Mouse (Mus musculus) spleen, embryonic (tissue): ENCODE measurements at regions not wholly inside any gene's neighbourhood (a gene's known extent, or its start where the extent isn't known, plus 50 kb on each side); places are given as distances from the start of the nearest gene placed in this dataset.

ENCODE experiments used
- CTCF ChIA-PET: fragments of 350-600 bp; sonication (Branson Sonifier 250); formaldehyde crosslinking; loops from one replicate; lab custom pipeline; 2022; lab: Charles Lee

- CTCF ChIA-PET: no interaction called here
These were observed 129.8 kb upstream of the Bcl6 start for GRCm38 (mm10) chr16:24118487-24118886.

- CTCF ChIA-PET: no interaction called here
These were observed 114.4 kb upstream of the Bcl6 start for GRCm38 (mm10) chr16:24102854-24103690.

- CTCF ChIA-PET: no interaction called here
These were observed 108.9 kb upstream of the Bcl6 start for GRCm38 (mm10) chr16:24097596-24097995.

- CTCF ChIA-PET: no interaction called here
These were observed 107.4 kb upstream of the Bcl6 start for GRCm38 (mm10) chr16:24096076-24096475.

GRCm38 (mm10) chr16:24095630-24096029 lies 107.0 kb upstream of the Bcl6 start:
- CTCF ChIA-PET: no interaction called here

GRCm38 (mm10) chr16:24094566-24094965 lies 105.9 kb upstream of the Bcl6 start:
- CTCF ChIA-PET: no interaction called here

GRCm38 (mm10) chr16:24093624-24094023 lies 105.0 kb upstream of the Bcl6 start:
- CTCF ChIA-PET: no interaction called here

- CTCF ChIA-PET: no interaction called here
These were observed 104.2 kb upstream of the Bcl6 start for GRCm38 (mm10) chr16:24092616-24093525.

GRCm38 (mm10) chr16:24092136-24092535 lies 103.5 kb upstream of the Bcl6 start:
- CTCF ChIA-PET: no interaction called here

GRCm38 (mm10) chr16:24090981-24091380 lies 102.3 kb upstream of the Bcl6 start:
- CTCF ChIA-PET: no interaction called here

GRCm38 (mm10) chr16:24089840-24090762 lies 101.4 kb upstream of the Bcl6 start:
- CTCF ChIA-PET: interaction anchor here (0.6 kb wide), 1 partner anchor 976 kb away, joined by 5 read pairs; no protein-coding TSS in a partner anchor

- CTCF ChIA-PET: interaction anchor here (0.7 kb wide), 1 partner anchor 20 kb away, joined by 4 read pairs; no protein-coding TSS in a partner anchor
These were observed 95.3 kb upstream of the Bcl6 start for GRCm38 (mm10) chr16:24083966-24084365.

- CTCF ChIA-PET: no interaction called here
These were observed 91.8 kb upstream of the Bcl6 start for GRCm38 (mm10) chr16:24080471-24080870.

- CTCF ChIA-PET: interaction anchor here (0.6 kb wide), 3 partner anchors 9 to 784 kb away, joined by 4 to 7 read pairs (median 5); no protein-coding TSS in a partner anchor
These were observed 90.0 kb upstream of the Bcl6 start for GRCm38 (mm10) chr16:24078622-24079021.

GRCm38 (mm10) chr16:24077428-24077827 lies 88.8 kb upstream of the Bcl6 start:
- CTCF ChIA-PET: no interaction called here

GRCm38 (mm10) chr16:24076799-24077136 lies 88.1 kb upstream of the Bcl6 start:
- CTCF ChIA-PET: interaction anchor here (0.6 kb wide), 1 partner anchor 90 kb away, joined by 27 read pairs; no protein-coding TSS in a partner anchor

GRCm38 (mm10) chr16:24076109-24076798 lies 87.6 kb upstream of the Bcl6 start:
- CTCF ChIA-PET: interaction anchor here (0.6 to 0.7 kb wide), 3 partner anchors 91 to 986 kb away, joined by 3 to 27 read pairs (median 8); no protein-coding TSS in a partner anchor

GRCm38 (mm10) chr16:24073613-24074244 lies 85.1 kb upstream of the Bcl6 start:
- CTCF ChIA-PET: no interaction called here

- CTCF ChIA-PET: no interaction called here
These were observed 84.4 kb upstream of the Bcl6 start for GRCm38 (mm10) chr16:24073065-24073464.

GRCm38 (mm10) chr16:24069411-24069810 lies 80.8 kb upstream of the Bcl6 start:
- CTCF ChIA-PET: interaction anchor here (0.7 kb wide), 1 partner anchor 9 kb away, joined by 7 read pairs; no protein-coding TSS in a partner anchor
